Mouse (Mus musculus) frontal cortex, postnatal 25 days (tissue): ENCODE results near the gene Morf4l2.
"Not testable (repeated sequence)": the region's sequence is repeated elsewhere in the genome, so short reads cannot be mapped to it uniquely, and the experiment has no call there.

Experiments
- DNase-seq, 2 experiments: peaks; one replicate each; pipeline ENCODE4 v3.0.0; 2022; ENCODE audit warnings: low spot score in 2 of 2

Gene Morf4l2

GRCm38 (mm10) chrX:136707446-136708167, 35.9 kb downstream of the Morf4l2 start, which contains the start of gene Tceal1:
TSS of gene Tceal1 (plus strand) at chrX:136707982.
- peak; percentile 41 to 43 for DNase-seq

DNA sequence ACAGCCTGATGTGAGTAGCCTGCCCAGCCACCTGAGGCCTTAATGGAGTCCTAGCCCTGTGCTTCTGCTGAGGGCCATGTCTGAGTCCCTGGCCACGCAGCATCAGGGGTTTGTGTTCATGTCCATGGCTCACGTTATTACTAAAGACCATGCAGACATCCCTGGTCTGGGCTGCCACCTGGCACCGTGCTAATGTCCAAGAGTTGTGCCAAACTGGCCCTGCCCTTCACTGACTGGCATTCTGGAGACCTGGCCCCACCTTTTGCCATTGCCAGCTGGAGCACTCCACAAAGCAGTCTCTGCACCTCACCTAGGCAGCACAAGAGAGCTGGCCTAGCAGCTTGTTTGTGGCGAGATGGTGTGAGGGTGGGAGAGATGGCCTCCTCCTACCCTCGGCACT, 50.3 kb downstream of the Morf4l2 start:
- no peak for DNase-seq

DNA sequence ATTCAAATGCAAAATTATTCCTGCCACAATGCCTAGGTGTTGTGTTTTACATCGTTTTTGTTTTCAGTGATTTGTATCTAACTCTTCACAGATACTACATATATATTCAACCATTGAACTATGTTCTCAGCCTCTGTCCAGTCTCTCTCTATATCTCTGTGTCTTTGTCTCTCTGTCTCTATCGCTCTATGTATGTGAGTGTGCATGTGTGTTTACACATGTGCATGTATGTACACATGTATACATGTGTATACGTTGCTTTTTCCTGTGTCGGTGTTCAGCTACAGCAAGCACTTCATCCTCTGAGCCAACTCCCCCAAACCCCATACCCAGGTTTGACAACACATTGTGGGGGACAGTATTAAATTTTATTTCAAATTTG, 51.2 kb downstream of the Morf4l2 start:
- no peak for DNase-seq

DNA sequence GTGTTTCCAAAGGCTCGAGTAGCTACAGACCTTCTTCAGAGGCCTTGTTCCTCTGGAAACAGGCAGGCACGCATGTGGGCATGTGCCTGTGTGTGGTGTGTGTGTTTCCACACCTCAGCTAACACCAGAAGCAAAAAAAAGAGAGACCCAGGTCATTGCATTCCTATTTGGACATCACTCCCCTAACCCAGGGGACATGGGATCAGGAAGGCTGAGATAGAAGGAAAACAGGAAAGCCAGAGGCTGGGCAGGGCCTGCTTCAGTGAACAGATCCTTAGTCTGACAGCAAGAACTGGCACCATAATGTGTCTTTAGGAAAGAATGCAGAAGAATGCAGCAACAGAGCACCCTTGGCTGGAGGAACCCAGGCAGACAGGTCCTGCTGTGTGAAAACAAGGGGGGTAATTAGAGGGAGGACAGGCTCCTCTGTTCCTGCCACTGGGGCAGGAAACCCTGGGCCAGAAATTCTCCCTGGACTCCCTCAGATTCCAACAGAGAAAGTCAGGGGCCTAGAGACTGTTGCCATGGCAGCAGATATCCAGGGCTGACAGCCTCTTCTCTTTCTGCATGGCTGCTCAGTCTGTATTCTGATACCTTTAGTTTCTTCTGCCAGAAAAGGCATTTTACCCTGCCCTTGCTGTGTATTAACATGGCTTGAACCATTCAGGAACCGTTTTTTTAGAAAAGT, 51.7 kb downstream of the Morf4l2 start:
- DNase-seq = not testable (repeated sequence)
